In the genomic region with DNA sequence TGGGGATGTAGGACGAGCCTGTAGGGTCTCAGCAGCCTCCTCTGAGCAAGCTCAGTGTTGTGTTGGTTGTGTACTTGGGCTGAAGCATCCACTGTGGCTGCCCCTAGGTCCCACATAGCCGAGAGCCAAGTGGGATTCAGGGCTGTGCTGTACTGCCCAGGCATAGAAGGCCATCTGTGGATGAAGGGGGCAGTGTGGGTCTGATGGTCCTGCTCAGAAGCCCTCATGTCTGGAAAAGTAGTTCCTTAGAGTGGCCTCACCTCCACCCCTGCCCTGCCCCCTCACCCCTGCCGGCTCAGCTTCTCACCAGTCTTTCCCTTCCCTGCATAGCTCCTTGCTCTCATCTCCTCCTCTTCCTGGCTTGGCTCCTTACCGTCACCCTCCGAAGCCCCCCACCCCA, we compare ENCODE assay signal across 10 mouse cellular contexts. TPM values are rescaled to one million over a fixed set of nuclear protein-coding genes. Genes with fewer than 3 reads are reported as not detected.
DNase-seq lines count a peak whose midpoint lies in the region; ATAC-seq and TF ChIP-seq lines count a peak whose summit lies in the region.
"Had no signal": no experiment of that assay in that cellular context is flagged by ENCODE, and none has a peak within 500 bp of the region (broad histone marks: within the 10 kb centered on the region; RNA-seq: fewer than 3 reads in every experiment).

No protein-coding gene starts in this region.

- no peak for TF ChIP-seq CTCF in heart, postnatal 0 days (IDR thresholded peaks at IDR 0.05; ENCODE audit: low read depth)

- DNase-seq in heart, embryonic 10.5 days (ENCODE audit: low spot score), result no peak
- DNase-seq in heart, adult 18-20 months, result no peak
- no peak for DNase-seq in lung, postnatal 25 days (ENCODE audit: low spot score)
- no peak for DNase-seq in heart, postnatal 0 days (ENCODE audit: low spot score)
- no peak for DNase-seq in midbrain, embryonic 14.5 days
- no peak for DNase-seq in frontal cortex, postnatal 10 days (ENCODE audit: low spot score in 2 of 2)
- DNase-seq: adrenal gland, postnatal 36 days; cerebellum, adult 9-10 months had no signal

- no peaks in the 10 kb centered on the region for H3K27me3 ChIP-seq in heart, embryonic 10.5 days (ENCODE audit: insufficient read depth, poor library complexity, severe bottlenecking)
- no peaks in the 10 kb centered on the region for H3K27me3 ChIP-seq in lung, embryonic 15.5 days
- no peaks in the 10 kb centered on the region for H3K27me3 ChIP-seq in heart, postnatal 0 days (ENCODE audit: control insufficient read depth, insufficient read depth, low read length)
- H3K27me3 ChIP-seq in midbrain, embryonic 14.5 days (ENCODE audit: control insufficient read depth, insufficient read depth, low read length), result no peaks in the 10 kb centered on the region

- no peak for TF ChIP-seq EP300 in heart, postnatal 0 days (IDR thresholded peaks at IDR 0.05; ENCODE audit: low read depth)

- peaks cover 51% of the 10 kb centered on the region for H3K4me1 ChIP-seq in heart, embryonic 10.5 days
- H3K4me1 ChIP-seq in lung, embryonic 15.5 days, result peaks cover 44% of the 10 kb centered on the region
- peaks cover 44% of the 10 kb centered on the region for H3K4me1 ChIP-seq in heart, postnatal 0 days (ENCODE audit: control insufficient read depth, insufficient read depth)
- no peaks in the 10 kb centered on the region for H3K4me1 ChIP-seq in midbrain, embryonic 14.5 days (ENCODE audit: control insufficient read depth, insufficient read depth, low read length)

- no peak for ATAC-seq in lung, embryonic 15.5 days (ENCODE audit: borderline replicate concordance, extremely low read depth, low FRiP score, low TSS enrichment)
- ATAC-seq in heart, postnatal 0 days (ENCODE audit: insufficient read depth, low read depth), result no peak
- ATAC-seq in midbrain, embryonic 14.5 days (ENCODE audit: low FRiP score, low TSS enrichment), result no peak
- no peak for ATAC-seq in erythroid progenitor cell, adult 5-6 weeks (replicated peaks; ENCODE audit: low FRiP score, poor library complexity, severe bottlenecking)

- WGBS in heart, embryonic 10.5 days, result 27% methylated on average over 5 of the region's 5 CpGs
- 30% methylated on average over 5 of the region's 5 CpGs for WGBS in lung, embryonic 15.5 days
- WGBS in heart, postnatal 0 days, result 33% methylated on average over 5 of the region's 5 CpGs
- 46% methylated on average over 5 of the region's 5 CpGs for WGBS in midbrain, embryonic 14.5 days

- H3K4me2 ChIP-seq in lung, embryonic 15.5 days, result no peak overlapping the region
- no peak overlapping the region for H3K4me2 ChIP-seq in heart, postnatal 0 days (ENCODE audit: low read depth, low read length)
- H3K4me2 ChIP-seq in midbrain, embryonic 14.5 days (ENCODE audit: low read length), result no peak overlapping the region

- peak overlapping the region; percentile 63 for H3K27ac ChIP-seq in heart, embryonic 10.5 days
- peak overlapping the region; percentile 62; the same call in 1 of the 2 replicates for H3K27ac ChIP-seq in lung, embryonic 15.5 days
- peak overlapping the region; percentile 85 for H3K27ac ChIP-seq in heart, postnatal 0 days (ENCODE audit: low read depth)
- H3K27ac ChIP-seq in midbrain, embryonic 14.5 days (replicated peaks; ENCODE audit: low read depth, low read length), result peak overlapping the region; percentile 45; the same call in 1 of the 2 replicates

- peaks cover 18% of the 10 kb centered on the region; the same call in 1 of the 2 replicates for H3K36me3 ChIP-seq in heart, embryonic 10.5 days
- H3K36me3 ChIP-seq in lung, embryonic 15.5 days, result peaks cover 5% of the 10 kb centered on the region; the same call in 1 of the 2 replicates
- H3K36me3 ChIP-seq in heart, postnatal 0 days (replicated peaks; ENCODE audit: control insufficient read depth, insufficient read depth, low read length), result no peaks in the 10 kb centered on the region
- no peaks in the 10 kb centered on the region for H3K36me3 ChIP-seq in midbrain, embryonic 14.5 days (ENCODE audit: control insufficient read depth, insufficient read depth, low read length)

- peak overlapping the region; percentile 4; the same call in 1 of the 2 replicates for H3K9ac ChIP-seq in lung, embryonic 15.5 days
- no peak overlapping the region for H3K9ac ChIP-seq in heart, postnatal 0 days (replicated peaks; ENCODE audit: low read depth, low read length)
- no peak overlapping the region for H3K9ac ChIP-seq in midbrain, embryonic 14.5 days (replicated peaks; ENCODE audit: low read length)

- H3K9me3 ChIP-seq in heart, embryonic 10.5 days, result no peaks in the 10 kb centered on the region
- H3K9me3 ChIP-seq in lung, embryonic 15.5 days, result no peaks in the 10 kb centered on the region
- no peaks in the 10 kb centered on the region; the same call in 1 of the 2 replicates for H3K9me3 ChIP-seq in heart, postnatal 0 days (replicated peaks; ENCODE audit: control insufficient read depth, low read length)
- H3K9me3 ChIP-seq in midbrain, embryonic 14.5 days (ENCODE audit: control insufficient read depth, low read length), result no peaks in the 10 kb centered on the region

- no peak overlapping the region for H3K4me3 ChIP-seq in heart, embryonic 10.5 days
- no peak overlapping the region for H3K4me3 ChIP-seq in lung, embryonic 15.5 days
- H3K4me3 ChIP-seq in heart, postnatal 0 days (ENCODE audit: low read depth, low read length), result no peak overlapping the region
- H3K4me3 ChIP-seq in midbrain, embryonic 14.5 days (replicated peaks; ENCODE audit: low read depth, low read length), result no peak overlapping the region

RNA-seq across cellular contexts. Expression of gene Ppard, which starts 23.2 kb away (rescaled TPM):
- polyA plus RNA-seq in heart, embryonic 10.5 days (2016; fragmentation: Nextera tagmentation; extraction: Ambion mirVana), result 0.87 and 1.2 TPM in 2 replicates
- total RNA-seq in heart, adult 18-20 months (2021), result 10 to 100 TPM; 28.1 to 29.9 TPM
- polyA plus RNA-seq in lung, embryonic 15.5 days (2015; fragmentation: Nextera tagmentation; extraction: Ambion mirVana), result 2.1 and 2.9 TPM in 2 replicates
- total RNA-seq in heart, postnatal 0 days (2014; rRNA removed; ENCODE audit: low replicate concordance), result 6.6 and 23.1 TPM in 2 replicates
- polyA plus RNA-seq in heart, postnatal 0 days (2015; fragmentation: Nextera tagmentation; extraction: Ambion mirVana), result 0.99 and 1.4 TPM in 2 replicates
- polyA plus RNA-seq in midbrain, embryonic 14.5 days (2014; fragmentation: Nextera tagmentation; extraction: Ambion mirVana), result 1.2 and 1.5 TPM in 2 replicates
- 2.9 and 4.0 TPM in 2 replicates for total RNA-seq in erythroid progenitor cell, adult 5-6 weeks (2015; ENCODE audit: low replicate concordance)
- 1.7 TPM in 1 of 2 replicates, not detected in the other for total RNA-seq in erythroid progenitor cell, adult 5-6 weeks (2017; ENCODE audit: low replicate concordance)

RNA-seq across cellular contexts. Expression of gene Def6, which starts 48.1 kb away (rescaled TPM):
- 3.2 and 5.2 TPM in 2 replicates for polyA plus RNA-seq in heart, embryonic 10.5 days (2016; fragmentation: Nextera tagmentation; extraction: Ambion mirVana)
- total RNA-seq in heart, adult 18-20 months (2021), result 1 to 10 TPM; 3.2 to 3.3 TPM
- polyA plus RNA-seq in lung, embryonic 15.5 days (2015; fragmentation: Nextera tagmentation; extraction: Ambion mirVana), result 4.5 and 7.8 TPM in 2 replicates
- total RNA-seq in heart, postnatal 0 days (2014; rRNA removed; ENCODE audit: low replicate concordance), result 3.5 and 5.8 TPM in 2 replicates
- polyA plus RNA-seq in heart, postnatal 0 days (2015; fragmentation: Nextera tagmentation; extraction: Ambion mirVana), result 2.5 and 2.8 TPM in 2 replicates
- polyA plus RNA-seq in midbrain, embryonic 14.5 days (2014; fragmentation: Nextera tagmentation; extraction: Ambion mirVana), result 3.2 and 3.5 TPM in 2 replicates
- 5.8 and 13.8 TPM in 2 replicates for total RNA-seq in erythroid progenitor cell, adult 5-6 weeks (2015; ENCODE audit: low replicate concordance)
- total RNA-seq in erythroid progenitor cell, adult 5-6 weeks (2017; ENCODE audit: low replicate concordance), result 17.2 and 17.8 TPM in 2 replicates

RNA-seq across cellular contexts. Expression of gene Fance, which starts 57.7 kb away (rescaled TPM):
- polyA plus RNA-seq in heart, embryonic 10.5 days (2016; fragmentation: Nextera tagmentation; extraction: Ambion mirVana), result 25.8 and 30.6 TPM in 2 replicates
- 10 to 100 TPM; 10.5 to 12.7 TPM for total RNA-seq in heart, adult 18-20 months (2021)
- 32.8 and 33.3 TPM in 2 replicates for polyA plus RNA-seq in lung, embryonic 15.5 days (2015; fragmentation: Nextera tagmentation; extraction: Ambion mirVana)
- total RNA-seq in heart, postnatal 0 days (2014; rRNA removed; ENCODE audit: low replicate concordance), result 14.1 and 21.7 TPM in 2 replicates
- 13.8 and 14.1 TPM in 2 replicates for polyA plus RNA-seq in heart, postnatal 0 days (2015; fragmentation: Nextera tagmentation; extraction: Ambion mirVana)
- polyA plus RNA-seq in midbrain, embryonic 14.5 days (2014; fragmentation: Nextera tagmentation; extraction: Ambion mirVana), result 19.5 and 24.3 TPM in 2 replicates
- 9.7 and 10.5 TPM in 2 replicates for total RNA-seq in erythroid progenitor cell, adult 5-6 weeks (2015; ENCODE audit: low replicate concordance)
- total RNA-seq in erythroid progenitor cell, adult 5-6 weeks (2017; ENCODE audit: low replicate concordance), result 0.76 and 9.8 TPM in 2 replicates
